Mouse (Mus musculus) right cerebral cortex, postnatal 4 days (tissue): Measurements from ENCODE around the gene Hist1h3g.
A peak's percentile ranks its signal among the peaks of the same experiment; 100 is the strongest.
"Not testable (repeated sequence)": the region's sequence is repeated elsewhere in the genome, so short reads cannot be mapped to it uniquely, and the experiment has no call there.

Experiments used
- DNase-seq: peaks from one replicate; pipeline ENCODE4 v3.0.0-alpha.2; 2022

Gene Hist1h3g

DNA sequence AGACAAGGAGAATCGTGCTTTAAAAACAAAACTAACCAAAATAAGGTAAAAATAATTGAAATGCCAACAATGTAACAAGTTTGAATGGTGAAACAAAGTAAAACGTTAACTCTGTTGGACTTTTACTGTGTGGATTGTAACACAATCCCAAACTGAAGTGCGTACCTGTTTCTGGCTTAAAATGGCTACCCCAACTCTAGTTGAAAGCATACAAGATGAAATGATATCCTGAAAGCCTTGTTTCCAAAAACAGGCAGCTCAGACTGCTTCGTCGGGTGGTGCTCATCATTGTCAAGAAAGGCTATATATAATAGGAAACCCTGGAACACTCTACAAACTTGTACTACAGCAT is 26.3 kb downstream of the Hist1h3g start:
- DNase-seq: not testable (repeated sequence)

DNA sequence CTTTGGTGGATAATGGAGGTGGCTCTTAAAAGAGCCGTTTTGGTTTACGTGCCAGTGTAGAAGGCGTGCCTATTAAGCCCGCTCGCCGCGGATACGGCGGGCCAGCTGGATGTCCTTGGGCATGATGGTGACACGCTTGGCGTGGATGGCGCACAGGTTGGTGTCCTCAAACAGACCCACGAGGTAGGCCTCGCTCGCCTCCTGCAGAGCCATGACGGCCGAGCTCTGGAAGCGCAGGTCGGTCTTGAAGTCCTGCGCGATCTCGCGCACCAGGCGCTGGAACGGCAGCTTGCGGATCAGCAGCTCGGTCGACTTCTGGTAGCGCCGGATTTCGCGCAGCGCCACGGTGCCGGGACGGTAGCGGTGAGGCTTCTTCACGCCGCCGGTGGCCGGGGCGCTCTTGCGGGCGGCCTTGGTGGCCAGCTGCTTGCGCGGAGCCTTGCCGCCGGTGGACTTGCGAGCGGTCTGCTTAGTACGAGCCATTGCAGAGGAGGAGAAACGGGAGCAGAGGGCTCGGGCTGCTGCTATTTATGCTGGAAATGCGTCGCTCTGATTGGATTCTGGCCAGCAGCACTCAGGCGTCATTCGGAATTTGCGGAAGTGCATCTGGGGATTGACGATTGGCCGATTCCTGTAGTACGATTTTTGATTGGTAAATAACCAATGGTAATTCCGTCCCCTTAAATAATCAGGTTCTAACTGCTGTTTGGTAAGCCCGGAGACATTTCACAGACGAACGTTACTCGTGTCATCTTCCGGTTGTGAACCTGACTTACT is 26.8 kb downstream of the Hist1h3g start, which contains the start of gene Hist1h3e:
Hist1h3e (minus strand) TSS at position 487 of the 777 bp plus-strand sequence.
- peak; percentile 93 for DNase-seq

DNA sequence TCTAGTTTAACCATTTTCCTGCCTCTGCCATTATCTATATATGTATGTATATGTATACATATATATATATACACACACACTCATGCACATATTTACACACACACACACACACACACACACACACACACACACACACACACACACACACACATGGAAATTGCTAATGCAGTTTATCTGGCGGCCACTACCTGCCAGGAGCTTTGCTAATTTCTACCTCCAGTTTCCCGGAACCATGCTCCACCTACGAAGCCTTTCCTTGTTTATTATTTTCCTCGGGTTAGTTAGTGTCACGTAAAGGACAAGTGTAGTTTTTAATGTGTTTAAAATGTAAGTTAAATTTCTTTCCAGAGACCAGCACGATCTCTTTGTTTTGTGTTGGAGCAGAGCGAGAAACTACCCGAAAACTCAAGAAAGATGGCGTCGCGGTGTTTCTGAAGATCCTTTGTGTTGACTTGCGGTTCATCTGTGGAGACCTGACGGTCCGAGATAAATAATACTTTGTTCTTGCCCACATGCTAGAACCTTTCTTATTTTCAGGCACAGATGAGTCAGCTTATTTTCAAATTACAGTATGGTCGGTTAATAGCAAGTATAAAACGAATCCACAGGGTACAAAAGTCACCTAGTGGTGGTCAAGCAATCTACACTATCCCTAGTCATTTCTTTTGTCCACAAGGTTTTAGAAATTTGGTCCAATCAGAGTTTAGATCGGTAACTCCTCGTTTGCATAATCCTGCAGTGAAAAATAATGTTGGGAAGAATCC is 27.7 kb downstream of the Hist1h3g start:
- peak; percentile 28 for DNase-seq

DNA sequence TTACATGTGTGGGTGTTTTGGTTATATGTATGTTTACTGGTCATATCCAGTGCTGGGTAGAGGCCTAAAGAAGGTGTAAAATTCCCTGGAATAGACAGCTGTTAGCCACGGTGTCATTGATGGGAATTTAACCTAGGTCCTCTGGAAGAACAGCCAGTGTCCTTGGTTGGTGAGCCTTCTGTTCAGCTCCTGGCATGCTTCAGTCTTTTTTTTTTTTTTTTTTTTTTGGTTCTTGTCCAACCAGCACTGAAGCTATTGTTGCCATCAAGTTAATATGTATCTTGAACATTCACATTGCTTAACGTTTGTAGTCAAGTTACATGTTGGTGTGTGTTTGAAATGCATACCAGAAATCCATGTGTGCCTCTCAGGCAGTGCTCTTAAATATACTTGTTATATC is 29.3 kb downstream of the Hist1h3g start:
- no peak for DNase-seq

DNA sequence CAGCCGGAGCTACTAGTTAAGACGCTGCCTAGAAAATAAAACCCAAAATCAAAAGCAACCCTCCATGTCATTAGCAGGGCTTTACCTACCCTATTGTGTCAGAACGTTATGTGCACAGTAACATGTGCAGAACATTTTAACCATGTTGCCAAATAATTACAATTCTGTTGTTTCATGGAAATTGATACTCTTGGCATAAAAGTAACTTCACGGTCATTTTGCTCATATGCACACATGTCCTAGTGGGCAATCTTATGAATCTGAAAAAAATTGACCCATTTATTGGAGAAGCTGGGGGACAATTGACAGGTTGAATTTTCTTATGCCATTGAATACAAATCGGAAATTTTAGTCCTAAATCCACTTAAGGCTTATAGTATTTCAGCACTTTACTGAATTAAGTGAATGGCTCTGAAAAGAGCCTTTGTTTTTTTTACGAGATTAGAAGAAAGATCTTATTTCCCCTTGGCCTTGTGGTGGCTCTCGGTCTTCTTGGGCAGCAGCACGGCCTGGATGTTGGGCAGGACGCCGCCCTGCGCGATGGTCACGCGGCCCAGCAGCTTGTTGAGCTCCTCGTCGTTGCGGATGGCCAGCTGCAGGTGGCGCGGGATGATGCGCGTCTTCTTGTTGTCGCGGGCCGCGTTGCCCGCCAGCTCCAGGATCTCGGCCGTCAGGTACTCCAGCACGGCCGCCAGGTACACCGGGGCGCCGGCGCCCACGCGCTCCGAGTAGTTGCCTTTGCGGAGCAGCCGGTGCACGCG is 35.2 kb downstream of the Hist1h3g start:
- not testable (repeated sequence) for DNase-seq

DNA sequence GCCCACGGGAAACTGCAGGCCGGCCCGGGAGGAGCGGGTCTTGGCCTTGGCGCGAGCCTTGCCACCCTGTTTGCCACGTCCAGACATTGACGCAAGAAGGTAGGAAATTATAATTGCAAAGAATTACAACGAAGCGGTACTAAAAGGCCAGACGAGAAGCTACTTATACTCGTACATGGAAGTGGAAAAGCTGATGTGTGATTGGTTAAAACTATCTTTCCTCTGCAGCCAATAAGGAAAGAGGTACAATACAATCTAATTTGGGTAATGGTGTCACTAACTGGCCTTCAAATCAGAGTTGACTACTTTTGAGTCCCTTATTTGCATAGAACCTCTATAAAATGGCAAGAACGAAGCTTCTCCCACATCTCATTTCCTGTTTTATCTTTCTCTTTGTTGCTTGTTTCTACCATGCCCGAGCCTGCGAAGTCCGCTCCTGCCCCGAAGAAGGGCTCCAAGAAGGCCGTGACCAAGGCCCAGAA is 35.8 kb downstream of the Hist1h3g start, which contains the start of the genes Hist1h2ae and Hist1h2bg:
Hist1h2ae (minus strand) TSS at position 199 of the 482 bp plus-strand sequence.
Hist1h2bg (plus strand) TSS at position 375 of the 482 bp plus-strand sequence.
- DNase-seq: peak; percentile 53

DNA sequence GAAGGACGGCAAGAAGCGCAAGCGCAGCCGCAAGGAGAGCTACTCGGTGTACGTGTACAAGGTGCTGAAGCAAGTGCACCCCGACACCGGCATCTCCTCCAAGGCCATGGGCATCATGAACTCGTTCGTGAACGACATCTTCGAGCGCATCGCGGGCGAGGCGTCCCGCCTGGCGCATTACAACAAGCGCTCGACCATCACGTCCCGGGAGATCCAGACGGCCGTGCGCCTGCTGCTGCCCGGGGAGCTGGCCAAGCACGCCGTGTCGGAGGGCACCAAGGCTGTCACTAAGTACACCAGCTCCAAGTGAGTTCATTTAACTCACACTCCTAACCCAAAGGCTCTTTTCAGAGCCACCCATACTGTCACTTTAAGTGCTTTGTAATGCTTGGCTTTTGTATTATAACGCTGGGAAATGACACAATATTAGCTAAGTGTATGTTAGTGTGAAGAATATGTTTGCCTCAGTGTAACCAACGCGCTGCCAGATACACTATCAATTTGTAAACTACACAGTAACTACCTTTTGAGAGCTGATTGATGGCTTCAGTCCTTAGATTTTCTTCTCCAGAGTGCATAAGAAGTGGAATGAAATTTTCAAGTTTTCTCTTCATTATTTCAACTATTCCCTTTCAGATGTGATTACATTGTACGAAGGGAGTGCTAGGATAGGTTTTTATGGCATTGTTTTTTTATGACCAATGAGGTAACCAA is 36.4 kb downstream of the Hist1h3g start:
- not testable (repeated sequence) for DNase-seq

DNA sequence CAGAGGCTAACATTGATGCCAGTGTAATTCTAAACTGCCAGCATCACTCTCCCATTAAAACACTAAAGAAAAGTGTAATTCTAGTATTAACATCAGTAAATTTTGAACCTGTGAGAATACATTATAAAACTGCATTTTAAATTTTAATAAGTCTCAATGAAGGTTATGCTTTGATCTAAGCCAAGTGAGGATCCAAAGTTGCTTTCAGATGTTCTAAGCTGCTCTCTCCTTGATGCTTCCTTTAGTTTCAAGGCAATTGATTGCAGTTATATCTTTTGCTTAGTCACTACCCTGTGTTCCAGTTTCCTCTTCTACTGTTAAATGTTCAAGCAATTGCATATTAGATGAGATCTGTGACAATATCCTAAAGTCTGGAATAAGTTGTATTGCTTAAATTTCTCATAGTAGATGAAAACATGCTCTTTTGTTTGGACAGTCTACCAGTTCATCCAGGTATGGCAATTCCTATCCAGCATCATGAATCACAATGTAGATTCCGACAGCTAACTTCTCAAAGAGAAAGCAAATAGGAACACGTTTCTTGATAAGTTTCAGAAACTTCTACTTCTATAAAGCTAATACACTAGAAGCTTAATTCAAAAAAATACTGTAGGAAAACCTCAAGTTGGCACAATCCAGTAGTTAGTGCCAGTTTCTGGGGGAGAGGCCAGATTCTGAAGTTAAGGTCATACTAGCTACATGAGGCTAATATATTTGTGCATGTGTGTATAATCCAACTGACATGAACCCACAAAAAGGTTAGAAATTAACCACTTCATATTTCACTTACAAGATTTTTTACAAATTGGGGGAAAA is 37.2 kb downstream of the Hist1h3g start:
- no peak for DNase-seq

DNA sequence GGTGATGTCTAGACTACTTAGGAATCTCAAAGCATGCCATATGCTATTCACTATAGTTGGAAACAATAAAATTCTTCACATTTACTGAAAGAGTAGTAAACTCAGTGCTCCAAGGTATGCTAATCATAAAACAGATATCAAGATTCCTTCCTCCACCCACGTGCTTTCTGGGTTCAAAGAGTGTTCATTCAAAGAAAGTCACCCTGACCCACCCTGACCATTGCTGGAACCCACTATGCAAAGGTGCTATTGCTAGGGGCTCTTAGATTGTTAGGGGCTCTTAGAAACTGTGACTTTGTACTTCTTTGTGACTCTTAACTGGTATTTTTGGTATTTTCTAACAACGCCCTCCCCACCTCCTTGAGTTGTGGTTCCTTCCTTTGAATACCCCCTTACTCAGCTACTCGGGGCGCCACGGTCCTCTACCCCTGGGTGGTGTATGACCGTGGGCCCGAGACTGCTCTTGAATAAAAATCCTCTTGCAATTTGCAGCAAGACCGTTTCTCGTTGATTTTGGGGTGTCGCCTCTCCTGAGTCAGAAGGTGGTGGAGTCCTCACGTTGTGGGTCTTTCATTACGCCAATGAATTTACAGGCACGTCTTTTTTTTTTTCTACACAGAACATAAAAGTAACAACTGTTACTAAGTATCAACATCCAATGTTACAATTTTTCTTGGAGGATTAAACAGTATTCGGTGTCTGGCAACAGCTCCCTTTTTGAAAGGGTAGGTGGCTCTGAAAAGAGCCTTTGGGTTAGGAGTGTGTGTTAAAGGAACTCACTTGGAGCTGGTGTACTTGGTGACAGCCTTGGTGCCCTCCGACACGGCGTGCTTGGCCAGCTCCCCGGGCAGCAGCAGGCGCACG is 38.0 kb downstream of the Hist1h3g start:
- DNase-seq: not testable (repeated sequence)

DNA sequence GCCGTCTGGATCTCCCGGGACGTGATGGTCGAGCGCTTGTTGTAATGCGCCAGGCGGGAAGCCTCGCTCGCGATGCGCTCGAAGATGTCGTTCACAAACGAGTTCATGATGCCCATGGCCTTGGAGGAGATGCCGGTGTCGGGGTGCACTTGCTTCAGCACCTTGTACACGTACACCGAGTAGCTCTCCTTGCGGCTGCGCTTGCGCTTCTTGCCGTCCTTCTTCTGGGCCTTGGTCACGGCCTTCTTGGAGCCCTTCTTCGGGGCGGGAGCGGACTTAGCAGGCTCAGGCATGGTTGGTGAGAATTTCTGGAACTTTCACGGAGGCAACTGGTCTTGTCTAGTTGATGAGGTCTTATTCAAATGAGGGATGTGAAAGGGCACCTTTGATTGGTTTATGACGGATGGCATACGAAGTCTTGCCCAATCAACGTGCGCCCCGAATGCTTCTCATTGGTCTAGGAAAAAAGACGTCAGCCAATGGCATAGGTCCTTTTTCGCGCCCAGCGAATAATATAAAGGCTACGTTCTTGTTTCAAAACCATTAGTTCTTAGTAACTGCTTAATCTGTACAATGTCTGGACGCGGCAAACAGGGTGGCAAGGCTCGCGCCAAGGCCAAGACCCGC is 38.8 kb downstream of the Hist1h3g start, which contains the start of the genes Hist1h2bf and Hist1h2ad:
Hist1h2bf (minus strand) TSS at position 299 of the 627 bp plus-strand sequence.
Hist1h2ad (plus strand) TSS at position 484 of the 627 bp plus-strand sequence.
- peak; percentile 77 for DNase-seq

DNA sequence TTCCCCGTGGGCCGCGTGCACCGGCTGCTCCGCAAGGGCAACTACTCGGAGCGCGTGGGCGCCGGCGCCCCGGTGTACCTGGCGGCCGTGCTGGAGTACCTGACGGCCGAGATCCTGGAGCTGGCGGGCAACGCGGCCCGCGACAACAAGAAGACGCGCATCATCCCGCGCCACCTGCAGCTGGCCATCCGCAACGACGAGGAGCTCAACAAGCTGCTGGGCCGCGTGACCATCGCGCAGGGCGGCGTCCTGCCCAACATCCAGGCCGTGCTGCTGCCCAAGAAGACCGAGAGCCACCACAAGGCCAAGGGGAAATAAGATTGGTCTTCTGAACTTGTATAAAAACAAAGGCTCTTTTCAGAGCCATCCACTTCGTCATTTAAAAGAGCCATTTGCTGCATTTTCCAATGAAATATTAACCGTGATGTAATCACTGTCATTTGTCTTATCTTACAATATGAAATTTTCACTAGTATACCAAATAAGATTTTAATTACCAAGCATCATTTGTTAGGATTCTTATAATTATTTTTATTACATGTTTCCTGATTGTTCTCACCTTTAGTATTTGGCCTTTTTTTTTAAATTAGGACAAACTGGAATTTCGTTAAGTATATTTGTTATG is 39.4 kb downstream of the Hist1h3g start:
- DNase-seq: not testable (repeated sequence)

DNA sequence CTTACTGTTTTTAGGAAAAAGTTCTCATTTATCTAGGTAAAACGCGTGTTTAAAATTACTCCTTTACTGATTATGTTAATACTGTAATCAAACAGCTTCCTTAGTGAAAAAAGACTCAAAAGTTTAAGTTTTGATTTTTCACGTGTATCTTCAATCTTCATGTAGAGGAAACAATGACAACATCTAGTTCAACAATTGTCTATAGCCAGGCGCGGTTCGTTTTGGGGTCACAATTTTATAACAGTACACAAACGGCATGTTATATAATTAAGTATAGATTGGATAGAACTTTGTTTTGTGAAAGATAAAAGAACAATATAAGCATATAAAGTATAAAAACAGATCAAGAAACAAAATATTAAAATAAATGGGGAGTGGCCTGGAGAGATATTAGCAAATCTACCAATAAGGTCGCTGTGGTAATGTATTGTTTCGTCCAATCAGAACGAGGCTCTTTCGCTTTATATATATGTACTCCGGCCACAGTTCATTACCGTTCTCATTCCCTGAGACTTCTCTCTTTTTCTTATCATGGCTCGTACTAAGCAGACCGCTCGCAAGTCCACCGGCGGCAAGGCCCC is 40.1 kb downstream of the Hist1h3g start, which contains the start of gene Hist1h3d:
Hist1h3d (plus strand) TSS at position 493 of the 581 bp plus-strand sequence.
- no peak for DNase-seq

DNA sequence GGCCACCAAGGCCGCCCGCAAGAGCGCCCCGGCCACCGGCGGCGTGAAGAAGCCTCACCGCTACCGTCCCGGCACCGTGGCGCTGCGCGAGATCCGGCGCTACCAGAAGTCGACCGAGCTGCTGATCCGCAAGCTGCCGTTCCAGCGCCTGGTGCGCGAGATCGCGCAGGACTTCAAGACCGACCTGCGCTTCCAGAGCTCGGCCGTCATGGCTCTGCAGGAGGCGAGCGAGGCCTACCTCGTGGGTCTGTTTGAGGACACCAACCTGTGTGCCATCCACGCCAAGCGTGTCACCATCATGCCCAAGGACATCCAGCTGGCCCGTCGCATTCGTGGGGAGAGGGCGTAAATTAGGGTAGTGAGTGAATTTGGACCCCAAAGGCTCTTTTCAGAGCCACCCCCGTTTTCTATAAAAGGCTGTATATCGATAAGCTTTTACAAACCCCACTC is 40.7 kb downstream of the Hist1h3g start:
- not testable (repeated sequence) for DNase-seq

DNA sequence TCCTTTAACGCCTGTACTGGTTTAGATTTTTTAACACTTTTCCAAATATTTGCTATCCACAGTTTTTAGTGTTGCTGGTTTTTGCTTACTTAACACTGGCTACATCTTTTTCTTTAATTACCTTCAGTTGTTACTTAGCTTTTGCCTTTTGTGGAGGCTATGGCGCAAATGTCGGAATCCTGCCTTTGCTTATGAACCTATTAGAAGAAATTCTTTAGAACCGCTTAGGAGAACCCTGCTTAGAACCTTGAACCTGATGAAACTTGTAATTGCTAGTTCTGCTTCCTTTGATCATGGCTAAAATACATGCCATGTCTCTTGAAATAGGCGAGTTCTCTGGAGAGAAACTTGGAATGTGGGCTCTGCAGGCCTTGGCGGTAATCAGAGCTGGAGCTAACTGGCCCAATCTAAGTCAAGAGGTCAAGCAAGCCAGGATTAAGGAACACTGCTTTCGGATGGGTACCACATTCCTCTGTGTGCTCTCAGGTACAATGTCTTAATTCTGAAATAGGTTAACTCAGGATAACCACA is 41.2 kb downstream of the Hist1h3g start:
- no peak for DNase-seq

DNA sequence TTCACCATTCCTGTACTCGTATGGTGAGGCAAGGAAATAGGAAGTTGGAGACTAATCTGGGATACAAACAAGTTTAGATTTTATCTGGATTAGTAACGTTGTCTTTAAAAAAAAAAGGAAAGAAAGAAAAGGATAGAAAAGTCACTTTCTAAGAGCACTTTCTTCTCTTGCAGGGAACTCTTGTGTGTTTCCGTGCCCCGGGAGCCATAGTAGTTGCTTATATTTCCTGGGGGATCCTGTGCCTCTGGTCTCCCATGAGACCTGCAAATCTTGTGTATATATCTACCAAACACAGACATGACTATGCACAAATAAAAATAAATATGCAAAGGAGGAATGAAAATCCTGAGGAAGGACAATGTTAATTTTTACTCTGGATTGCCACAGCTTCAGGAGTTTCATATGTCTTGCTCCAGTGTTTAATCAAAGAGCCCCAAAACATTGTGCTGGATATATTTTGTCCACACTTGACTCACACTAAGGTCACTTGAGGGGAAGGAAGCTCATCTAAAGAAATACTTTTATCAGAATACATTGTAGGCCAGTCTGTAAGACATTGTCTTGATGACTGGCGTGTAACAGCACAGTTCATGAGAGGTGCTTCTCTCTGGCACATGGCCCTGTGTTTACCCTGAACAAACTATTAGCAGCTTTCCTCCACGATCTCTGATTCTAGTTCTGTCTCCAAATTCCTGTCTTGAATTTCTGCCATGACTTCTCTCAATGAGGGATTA is 41.9 kb downstream of the Hist1h3g start:
- no peak for DNase-seq

DNA sequence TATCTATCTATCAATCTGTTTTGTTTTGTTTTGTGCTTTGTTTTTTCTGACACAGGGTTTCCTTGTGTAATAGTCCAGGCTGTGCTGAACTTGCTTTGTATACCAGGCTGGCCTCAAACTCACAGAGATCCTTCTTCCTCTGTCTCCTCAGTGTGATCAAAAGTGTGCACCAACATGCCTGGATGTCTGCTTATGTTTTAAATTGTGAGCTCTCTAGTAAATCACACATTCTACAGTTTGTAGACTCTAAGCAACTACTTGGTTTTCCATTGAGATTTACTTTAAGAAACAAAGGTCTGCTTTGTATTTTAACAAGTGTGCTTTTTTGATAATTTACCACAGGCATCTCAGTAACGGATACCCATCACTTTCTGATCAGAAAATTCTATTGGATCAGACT is 42.6 kb downstream of the Hist1h3g start:
- DNase-seq: no peak

DNA sequence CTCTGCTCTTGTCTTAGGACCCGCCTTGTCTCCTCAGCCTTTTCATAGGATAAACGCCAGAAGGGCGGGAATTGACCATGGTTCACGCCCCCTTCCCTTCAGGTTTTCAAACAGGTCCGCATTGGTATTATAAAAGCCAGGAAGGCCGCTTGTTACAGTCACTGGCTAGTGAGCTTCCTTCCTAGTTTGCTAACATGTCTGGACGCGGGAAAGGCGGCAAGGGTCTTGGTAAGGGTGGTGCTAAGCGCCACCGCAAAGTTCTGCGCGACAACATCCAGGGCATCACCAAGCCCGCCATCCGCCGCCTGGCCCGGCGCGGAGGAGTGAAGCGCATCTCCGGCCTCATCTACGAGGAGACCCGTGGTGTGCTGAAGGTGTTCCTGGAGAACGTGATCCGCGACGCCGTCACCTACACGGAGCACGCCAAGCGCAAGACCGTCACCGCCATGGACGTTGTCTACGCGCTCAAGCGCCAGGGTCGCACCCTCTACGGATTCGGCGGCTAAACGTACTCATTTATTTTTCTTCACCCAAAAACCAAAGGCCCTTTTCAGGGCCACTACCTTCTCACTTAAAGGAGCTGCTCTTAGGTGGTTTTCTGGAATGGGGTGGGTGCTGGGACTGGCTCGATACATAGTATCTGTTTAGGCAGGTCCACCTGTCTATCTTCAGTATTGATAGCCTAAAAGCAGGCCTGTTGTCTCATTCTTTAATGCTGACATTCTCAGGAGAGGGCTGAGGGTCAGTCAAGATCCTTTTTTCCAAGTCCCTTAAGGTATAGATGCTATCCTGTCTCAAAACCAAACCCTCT is 46.4 kb downstream of the Hist1h3g start, which contains the start of gene Hist1h4d:
Hist1h4d (plus strand) TSS at position 191 of the 811 bp plus-strand sequence.
- DNase-seq: peak; percentile 81
